Mouse (Mus musculus) CH12.LX (cell line): ENCODE measurements around the gene Col4a2.

ENCODE experiments used
- CTCF ChIP-seq, 2 experiments: IDR thresholded peaks in 1 of 2; conservative IDR thresholded peaks in 1 of 2; 2 replicates each; pipeline ENCODE4 v1.5.1; 2011 to 2012; ENCODE audit warnings: low read depth in 2 of 2, low read length in 2 of 2, improper control_type of control experiment in 1 of 2, inconsistent platforms in 1 of 2, mild to moderate bottlenecking in 1 of 2, moderate library complexity in 1 of 2
- EP300 ChIP-seq: IDR thresholded peaks from 2 replicates; pipeline ENCODE4 v1.6.1; 2011; ENCODE audit warnings: low read length, improper control_type of control experiment
- ETS1 ChIP-seq: conservative IDR thresholded peaks from 2 replicates; pipeline ENCODE4 v1.6.1; 2012; ENCODE audit warnings: low read depth, mild to moderate bottlenecking, inconsistent platforms, low read length, improper control_type of control experiment, moderate library complexity
- HCFC1 ChIP-seq: IDR thresholded peaks from 2 replicates; pipeline ENCODE4 v1.6.1; 2012; ENCODE audit warnings: low read depth, mild to moderate bottlenecking, inconsistent platforms, low read length, improper control_type of control experiment
- MAFK ChIP-seq: IDR thresholded peaks from 2 replicates; pipeline ENCODE4 v1.6.1; 2011; ENCODE audit warnings: low read length, improper control_type of control experiment; ENCODE audit not compliant: insufficient replicate concordance
- MAZ ChIP-seq: IDR thresholded peaks from 2 replicates; pipeline ENCODE4 v1.6.1; 2012; ENCODE audit warnings: low read depth, mild to moderate bottlenecking, inconsistent platforms, low read length, improper control_type of control experiment, moderate library complexity
- MEF2A ChIP-seq: IDR thresholded peaks from 2 replicates; pipeline ENCODE4 v1.6.1; 2014; ENCODE audit warnings: low read depth, mild to moderate bottlenecking, inconsistent platforms, low read length, improper control_type of control experiment, borderline replicate concordance
- POLR2A ChIP-seq: IDR thresholded peaks from 2 replicates; pipeline ENCODE4 v1.6.1; 2011; ENCODE audit warnings: low read depth, mild to moderate bottlenecking, improper control_type of control experiment, low read length
- RAD21 ChIP-seq: IDR thresholded peaks from 2 replicates; pipeline ENCODE4 v1.6.1; 2011; ENCODE audit warnings: low read depth, mild to moderate bottlenecking, low read length, improper control_type of control experiment, moderate library complexity
- ZKSCAN1 ChIP-seq: IDR thresholded peaks from 2 replicates; pipeline ENCODE4 v1.6.1; 2012; ENCODE audit warnings: low read depth, inconsistent platforms, low read length, improper control_type of control experiment, borderline replicate concordance
- ZNF384 ChIP-seq: IDR thresholded peaks from 2 replicates; pipeline ENCODE4 v1.6.1; 2012; ENCODE audit warnings: low read depth, low read length, improper control_type of control experiment, inconsistent platforms

DNA sequence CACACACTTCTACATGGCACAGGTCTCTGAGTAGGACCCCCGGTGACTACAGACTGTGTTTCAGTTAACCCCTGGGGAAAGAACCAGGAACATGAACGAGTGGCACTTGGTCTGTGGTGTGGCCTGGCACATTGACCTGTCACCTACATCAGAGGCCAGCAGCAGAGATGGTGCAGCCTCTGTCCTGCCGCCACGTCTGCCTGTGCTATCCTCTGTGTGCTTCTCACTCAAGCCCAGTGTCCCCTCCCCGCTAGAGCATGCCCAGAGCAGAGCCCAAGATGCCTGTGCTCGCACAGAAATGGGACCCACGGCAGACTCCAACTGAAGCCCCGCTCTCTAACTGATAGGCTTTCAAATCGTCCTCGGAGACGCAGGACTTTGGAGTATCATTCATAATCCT lies 6.8 kb downstream of the Col4a2 start:
- no peak for TF ChIP-seq POLR2A
- no peak for TF ChIP-seq EP300
- no peak for TF ChIP-seq ZNF384
- no peak for TF ChIP-seq MAZ
- TF ChIP-seq MAFK, result no peak
- no peak for TF ChIP-seq ZKSCAN1
- TF ChIP-seq RAD21, result no peak
- no peak for TF ChIP-seq HCFC1
- TF ChIP-seq CTCF (conservative IDR thresholded peaks at IDR 0.05 in 1 of 2, IDR thresholded peaks at IDR 0.05 in 1 of 2; ENCODE audit: low read depth in 2 of 2, low read length in 2 of 2), result no peak
- no peak for TF ChIP-seq ETS1
- TF ChIP-seq MEF2A, result no peak
